Mouse (Mus musculus): ENCODE results near the gene Nanog. TPM values are rescaled to one million over a fixed set of nuclear protein-coding genes. Genes with fewer than 3 reads are reported as not detected.
"Not testable (repeated sequence)": the region's sequence is repeated elsewhere in the genome, so short reads cannot be mapped to it uniquely, and the experiment has no call there.

Gene Nanog
- total RNA-seq (2021) = not detected
- long read RNA-seq, experiment 1 = 0 reads
- long read RNA-seq, experiment 2 = 0 reads

DNA sequence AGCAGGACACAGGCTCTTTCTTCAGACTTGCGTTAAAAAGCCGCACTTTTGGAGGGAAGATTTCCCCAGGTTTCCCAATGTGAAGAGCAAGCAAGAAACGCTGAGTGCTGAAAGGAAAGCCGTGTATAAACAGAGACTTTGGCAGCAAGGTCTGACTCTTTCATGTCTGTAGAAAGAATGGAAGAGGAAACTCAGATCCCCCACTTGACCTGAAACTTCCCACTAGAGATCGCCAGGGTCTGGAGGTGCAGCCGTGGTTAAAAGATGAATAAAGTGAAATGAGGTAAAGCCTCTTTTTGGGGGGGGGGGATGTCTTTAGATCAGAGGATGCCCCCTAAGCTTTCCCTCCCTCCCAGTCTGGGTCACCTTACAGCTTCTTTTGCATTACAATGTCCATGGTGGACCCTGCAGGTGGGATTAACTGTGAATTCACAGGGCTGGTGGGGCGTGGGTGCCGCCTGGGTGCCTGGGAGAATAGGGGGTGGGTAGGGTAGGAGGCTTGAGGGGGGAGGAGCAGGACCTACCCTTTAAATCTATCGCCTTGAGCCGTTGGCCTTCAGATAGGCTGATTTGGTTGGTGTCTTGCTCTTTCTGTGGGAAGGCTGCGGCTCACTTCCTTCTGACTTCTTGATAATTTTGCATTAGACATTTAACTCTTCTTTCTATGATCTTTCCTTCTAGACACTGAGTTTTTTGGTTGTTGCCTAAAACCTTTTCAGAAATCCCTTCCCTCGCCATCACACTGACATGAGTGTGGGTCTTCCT, at the start of gene Nanog:
Gene Nanog, plus strand, starts transcription at position 454 of the 765 bp plus-strand sequence.
- DNase-seq = no peak

DNA sequence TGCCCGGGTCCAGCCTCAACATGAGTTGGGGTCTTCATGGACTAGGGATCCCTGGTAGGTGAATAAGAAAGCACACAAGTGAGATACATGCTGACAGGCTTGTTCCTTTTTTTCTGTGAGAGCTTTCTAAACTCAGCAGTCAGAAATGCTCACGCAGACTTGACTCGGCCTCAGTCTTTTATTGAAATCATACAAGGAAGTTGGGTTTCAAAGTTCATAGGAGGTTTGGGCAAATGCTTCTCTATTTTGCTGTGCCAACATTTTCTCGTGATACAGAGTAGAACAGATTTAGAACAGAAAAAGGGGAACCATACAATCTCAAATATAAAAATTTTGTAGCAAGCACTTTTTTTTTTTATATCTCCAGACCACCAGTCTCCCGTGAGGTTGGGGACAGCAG, 49.7 kb upstream of the Nanog start:
- DNase-seq = no peak

DNA sequence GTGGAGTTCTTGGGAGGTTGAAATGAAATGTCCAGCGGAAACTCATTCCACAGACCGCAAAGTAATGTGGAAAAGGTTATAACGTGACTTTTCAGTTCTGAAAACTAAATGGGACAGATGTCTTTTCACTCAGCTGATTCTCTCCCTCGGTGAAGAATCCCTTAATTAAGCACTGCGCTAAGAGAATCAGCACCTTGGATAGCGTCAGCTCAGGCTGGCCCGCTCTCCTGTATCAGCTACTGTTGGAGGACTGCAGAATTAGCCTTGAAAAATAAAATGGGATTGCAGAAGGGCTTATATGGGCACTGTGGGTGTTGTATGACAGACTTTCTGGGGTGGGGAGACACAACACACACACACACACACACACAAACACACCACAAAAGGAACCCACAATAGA, 47.7 kb upstream of the Nanog start:
- no peak for DNase-seq

DNA sequence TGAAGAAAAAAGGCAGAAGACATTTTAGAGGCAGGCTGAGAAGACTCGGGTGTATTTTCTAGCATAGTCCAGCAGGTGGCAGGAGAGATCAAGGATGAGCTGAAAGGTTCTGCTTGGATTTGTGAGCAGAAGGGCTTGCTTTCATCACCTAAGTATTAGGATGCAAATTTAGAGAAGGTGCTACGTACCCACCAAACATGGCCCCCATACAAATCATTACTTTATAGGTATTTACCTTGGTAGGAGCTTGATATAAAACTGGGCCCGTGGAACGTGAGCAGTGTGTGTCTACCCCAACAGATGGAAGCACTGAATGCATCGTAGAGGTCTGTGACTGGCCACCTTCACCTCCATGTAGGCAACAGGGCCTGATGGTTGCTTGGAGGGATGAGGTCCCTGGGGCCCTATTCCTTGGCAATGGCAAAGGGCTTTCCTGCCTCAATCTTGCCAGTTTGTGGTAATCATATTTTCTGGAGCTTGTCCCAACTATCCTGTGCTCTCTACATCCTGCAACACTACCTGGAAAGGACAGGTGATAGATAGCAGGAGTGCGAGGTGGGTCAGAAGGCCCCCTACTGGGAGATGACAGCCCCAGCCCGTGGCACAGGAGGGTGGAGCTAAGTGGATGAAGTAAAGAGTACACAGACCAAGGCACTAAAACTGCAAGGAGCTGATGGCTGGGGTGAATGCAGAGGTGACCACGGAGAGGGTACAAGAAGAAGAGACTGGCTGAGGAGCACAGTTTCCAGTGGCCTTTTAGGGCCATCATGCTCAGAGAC, 46.5 kb upstream of the Nanog start:
- DNase-seq = no peak

DNA sequence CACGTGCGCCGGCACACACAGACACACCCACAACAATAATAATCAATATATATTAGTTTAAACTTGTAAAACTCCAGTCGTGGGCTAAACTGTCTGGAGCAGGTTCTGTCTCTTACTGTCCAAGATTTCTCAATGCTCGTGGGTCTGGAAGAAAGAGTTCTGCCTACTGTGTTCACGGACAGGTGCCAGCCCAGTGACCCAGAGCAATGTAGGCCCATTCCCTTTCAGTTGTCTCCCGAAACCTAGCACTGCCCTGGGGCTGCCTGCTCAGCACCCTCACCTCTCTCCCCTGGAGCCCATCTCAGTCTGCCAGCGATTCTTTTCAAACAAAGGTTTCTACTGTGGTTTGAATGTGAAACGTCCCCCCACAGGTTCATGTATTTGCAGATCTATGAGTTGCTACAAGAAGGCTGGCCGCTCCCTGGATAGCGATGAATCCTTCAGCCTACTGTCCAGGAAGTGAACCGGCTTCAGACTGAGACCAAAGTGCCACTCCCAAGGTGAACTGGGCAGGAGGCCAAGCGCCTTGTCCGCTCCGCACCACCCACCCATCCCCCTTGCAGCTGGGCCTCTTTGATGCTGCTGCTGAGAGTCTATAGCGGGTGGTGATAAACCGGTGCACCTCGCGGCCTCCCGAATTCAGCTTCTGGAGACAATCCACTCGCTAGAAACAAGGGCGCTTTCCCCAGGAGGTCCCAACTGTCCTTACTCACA, 44.6 kb upstream of the Nanog start:
- DNase-seq = no peak

DNA sequence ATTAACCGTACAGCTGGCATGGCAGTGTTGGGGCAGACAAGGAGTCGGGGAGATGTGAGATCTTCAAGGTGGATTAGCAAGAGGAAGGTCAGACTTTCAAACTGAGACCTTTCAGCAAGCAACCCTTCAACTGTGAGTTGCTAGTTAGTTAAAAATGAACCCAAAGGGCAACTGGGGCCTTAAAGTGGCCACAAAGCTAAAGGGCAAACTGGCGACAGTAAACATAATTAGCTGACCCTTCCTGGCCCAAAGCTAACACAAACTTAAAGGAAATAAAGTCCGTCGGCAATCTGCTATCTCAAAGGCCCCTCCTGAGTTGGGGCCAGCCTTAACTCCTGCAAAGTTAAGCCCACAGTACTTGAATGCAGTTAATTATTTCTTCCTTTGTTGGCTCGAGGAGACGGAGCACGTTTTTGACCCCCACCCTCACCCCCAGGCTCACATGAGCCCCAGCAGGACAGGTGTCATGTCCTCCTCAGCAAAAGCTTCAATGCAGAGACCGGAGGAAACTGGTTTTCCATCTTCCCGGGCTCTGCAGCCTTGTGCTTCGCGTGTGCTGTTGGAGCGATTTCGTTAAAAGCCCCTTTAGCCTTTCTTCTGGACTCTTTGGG, 43.6 kb upstream of the Nanog start:
- DNase-seq = no peak

DNA sequence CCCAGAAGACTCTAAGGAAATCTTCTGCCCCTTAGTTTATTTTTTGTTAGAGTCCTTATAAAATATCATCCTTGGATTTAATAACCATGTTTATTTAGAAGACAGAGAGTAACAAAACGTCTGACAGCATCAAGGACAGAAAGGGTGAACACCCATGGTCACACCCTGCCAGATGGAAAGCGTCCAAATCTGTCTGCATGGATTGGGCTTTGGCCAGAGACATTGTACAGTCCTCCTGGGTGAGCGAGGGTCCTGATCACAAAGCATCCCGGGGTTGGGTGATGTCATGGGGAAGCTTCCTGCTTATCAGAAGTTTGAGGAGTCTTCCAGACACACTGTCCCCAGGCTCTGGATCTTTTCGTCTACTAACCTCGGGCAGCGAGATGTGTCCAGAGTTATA, 41.4 kb upstream of the Nanog start:
- no peak for DNase-seq

DNA sequence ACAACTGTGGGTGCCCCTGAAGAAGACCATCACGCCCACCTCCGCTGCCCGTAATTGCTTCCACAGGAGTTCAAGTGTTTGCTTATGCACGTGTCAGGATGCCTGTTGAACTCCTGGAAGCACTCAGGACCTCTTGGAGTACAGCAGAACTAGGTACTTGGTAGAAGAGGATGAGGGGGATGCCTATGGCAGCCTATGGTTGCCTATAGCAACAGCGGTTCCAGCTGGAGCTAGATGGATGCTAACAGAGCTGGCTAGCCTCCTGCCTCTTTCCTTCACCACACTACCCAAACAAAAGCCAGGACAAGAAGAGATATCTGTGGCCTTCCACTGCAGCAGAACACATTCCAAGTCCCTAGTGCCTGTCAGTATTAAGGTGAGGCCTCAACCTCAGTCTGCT, 39.6 kb upstream of the Nanog start:
- no peak for DNase-seq

DNA sequence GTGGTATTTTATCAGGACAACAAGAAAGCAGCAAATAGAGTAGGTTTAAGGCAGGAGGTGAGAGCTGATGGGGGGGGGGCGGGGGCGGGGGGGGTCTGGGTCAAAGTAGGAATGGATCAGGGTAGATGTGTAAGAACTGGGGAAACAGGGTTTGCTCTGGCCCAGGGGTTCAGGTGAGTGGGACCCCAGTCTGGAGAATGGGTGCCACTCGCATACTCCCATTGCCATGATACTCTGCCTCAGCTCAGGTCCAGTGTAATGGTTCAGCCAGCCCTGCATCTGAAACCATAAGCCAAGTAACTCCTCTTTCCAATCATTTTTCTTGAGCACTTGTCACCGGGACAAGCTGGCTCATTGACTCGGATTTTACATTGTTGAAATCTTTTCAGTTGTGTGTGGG, 38.5 kb upstream of the Nanog start:
- no peak for DNase-seq

DNA sequence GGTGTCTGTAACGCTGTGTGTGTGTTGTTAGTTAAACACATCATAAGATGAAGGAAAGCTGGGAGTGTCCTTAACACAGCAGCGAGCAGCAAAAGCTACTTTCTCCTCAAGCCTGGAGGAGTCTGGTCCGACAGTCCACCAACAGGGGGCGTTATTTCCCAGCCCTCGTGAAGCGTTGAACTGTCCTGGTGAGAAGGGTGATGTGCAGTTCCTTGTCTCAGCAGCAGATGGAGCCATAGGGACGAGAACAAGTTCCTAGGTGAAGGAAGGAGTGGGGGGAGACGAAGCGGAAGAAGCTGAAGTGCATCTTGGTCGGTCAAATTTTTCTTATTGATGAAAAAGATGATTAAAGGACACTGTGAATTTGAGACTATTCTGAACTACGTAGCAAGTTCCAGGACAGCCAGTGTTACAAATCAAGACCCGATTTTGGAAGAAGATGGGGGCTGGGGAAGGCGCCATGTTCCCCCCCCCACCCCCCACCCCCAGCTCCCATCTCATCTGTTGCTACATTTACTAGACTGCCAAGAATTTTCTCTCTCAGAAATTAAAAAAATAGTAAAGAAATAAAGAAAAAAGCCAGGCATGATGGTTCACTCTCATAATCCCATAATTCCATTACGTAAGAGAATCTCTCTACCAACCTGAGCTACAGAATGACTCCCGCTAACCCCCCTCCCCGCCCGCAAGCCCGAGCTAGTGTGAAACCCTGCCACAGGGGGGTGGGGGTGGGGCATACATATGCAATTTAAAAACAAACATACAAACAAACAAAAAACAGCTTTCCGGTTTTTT, 37.7 kb upstream of the Nanog start:
- DNase-seq = peak; percentile 75

DNA sequence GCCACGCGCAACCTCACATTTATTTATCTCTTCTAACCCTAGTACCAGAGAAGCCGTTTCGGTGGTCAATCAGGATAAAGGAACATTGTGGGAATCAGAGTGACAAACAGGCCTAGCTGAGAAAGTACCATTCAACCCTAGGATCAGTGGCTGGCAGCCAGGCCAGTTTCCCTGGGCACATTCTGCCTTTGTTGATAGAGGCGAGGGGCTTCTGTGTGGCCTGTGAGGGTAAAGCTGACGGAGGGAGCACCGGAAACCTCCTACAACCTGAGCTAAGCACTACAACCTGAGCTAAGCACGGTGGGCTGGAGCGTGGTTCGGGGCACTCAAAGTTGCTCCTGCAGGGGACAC, 37.1 kb upstream of the Nanog start:
- no peak for DNase-seq

DNA sequence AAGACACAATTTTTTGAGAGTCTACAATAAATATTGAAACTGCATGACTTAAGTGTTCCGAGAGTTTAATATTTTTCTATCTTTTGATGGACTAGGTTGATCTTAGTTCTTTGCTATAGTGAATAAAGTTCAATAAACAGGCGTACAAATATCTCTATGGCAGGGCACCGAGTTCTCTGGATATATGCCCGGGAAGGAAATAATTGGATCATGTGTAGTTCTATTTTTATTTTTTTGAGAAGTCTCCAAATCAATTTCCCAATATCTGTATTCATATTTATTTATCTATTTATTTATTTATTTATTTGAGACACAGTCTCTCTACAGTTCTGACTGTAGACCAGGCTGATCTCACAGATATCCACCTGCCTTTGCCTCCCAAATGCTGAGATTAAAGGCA, 36.4 kb upstream of the Nanog start:
- DNase-seq = no peak

DNA sequence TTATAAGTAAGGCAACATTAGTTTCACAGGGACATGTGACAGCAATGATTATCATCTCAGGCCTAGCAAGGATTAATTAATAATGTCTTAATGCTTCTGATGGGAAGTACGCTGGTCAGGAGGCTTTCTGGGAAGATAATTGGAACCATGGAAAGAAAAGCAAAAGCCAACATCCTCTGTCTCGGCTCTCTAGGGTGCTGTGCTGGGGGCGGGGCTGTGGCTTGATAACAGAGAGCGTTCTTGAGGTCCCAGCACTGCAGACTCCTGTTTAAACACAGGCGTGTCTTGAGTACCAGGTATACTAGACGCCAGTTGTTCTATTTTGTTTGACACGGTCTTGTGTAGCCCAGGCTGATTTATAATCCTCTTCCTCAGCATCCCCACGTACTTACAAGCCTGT, 34.5 kb upstream of the Nanog start:
- no peak for DNase-seq

DNA sequence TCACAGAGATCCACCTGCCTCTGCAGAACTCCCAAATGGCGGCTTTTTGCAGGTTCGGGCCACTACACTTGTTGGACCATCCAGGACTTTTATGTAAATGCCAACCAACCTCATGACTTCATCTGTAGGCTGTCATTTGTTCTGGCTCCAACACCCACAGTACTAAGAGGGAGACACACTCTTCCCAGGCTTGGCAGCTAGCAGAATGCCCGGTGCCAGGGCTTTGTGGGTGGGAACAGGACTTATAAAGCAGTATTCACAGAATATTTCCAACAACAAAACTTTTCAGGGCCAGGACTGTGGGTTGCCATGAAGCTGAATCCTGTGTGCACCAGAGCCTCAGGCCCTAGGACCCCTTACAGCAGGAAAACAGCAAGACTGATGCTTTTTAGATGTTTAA, 24.6 kb upstream of the Nanog start:
- no peak for DNase-seq

DNA sequence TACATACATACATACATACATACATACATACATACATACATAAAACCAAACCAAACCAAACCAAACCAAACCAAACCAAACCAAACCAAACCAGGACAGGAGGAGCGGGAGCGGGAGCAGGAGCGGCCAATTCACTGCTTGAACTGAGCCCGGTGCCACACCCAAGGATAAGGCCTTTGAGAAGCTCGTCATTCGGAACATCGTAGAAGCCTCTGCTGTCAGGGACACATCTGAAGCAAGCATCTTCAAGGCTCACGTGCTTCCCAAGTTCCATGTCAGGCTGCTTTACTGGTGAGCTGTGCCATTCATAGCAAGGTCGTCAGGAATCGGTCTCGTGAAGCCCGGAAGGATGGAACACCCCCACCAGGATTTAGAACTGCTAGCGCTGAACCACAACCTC, 20.6 kb upstream of the Nanog start:
- no peak for DNase-seq

DNA sequence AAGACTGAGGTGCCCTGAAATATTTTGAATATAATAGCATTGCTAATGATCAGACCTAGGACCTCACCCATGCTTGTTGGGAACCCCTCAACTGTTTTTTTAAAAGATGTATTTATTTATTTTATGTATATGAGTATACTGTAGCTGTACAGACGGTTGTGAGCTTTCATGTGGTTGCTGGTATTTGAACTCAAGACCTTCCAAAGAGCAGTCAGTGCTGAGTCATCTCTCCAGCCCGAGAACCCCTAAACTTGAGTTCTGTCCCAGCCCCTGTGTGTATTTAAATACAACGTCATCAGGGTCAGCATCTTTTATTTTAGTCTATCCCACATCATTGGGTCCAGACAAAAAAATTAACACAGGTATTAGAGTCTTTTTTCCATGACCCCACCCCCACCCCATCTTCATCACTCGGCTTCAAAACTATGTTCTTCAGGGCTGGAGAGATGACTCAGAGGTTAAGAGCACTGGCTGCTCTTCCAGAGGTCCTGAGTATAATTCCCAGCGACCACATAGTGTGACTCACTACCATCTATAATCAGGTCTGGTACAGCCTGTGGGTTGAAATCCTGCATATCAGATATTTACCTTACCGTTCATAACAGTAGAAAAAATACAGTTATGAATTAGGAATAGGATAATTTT, 17.8 kb upstream of the Nanog start:
- no peak for DNase-seq

DNA sequence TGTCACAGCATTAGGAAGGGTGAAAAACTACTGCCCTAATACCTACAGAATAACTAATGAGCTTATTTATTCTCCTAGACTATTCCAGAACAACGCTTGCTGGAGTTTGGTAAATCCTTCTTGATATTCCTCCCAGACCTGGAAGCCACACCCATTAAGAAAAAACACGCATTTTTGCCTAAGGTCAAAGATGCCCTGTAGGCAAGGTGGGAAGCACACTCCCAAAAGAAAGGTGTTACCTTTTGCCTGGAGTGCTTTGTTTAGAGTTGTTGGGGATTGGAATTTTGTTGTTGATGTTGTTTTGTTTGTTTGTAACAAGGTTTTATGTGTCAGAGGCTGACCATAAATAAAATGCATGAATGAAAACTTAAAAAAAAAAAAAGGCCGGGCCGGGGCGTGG, 17.2 kb upstream of the Nanog start:
- DNase-seq = no peak

DNA sequence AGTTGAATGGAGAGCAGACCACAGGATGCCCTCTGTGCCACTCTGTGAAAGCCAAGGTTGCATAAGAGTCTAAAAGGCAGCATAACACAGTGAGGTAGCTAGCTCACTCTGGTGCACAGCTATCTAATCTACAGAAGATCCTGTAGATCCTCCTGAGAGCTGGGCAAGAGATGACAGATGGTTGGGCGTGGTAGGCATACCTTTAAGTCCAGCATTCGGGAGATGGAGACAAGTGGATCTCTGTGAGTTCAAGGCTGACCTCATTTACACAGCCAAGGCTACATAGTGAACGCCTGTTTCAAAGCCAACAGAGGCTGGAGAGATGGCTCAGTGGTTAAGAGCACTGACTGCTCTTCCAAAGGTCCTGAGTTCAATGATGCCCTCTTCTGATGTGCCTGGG, 11.9 kb upstream of the Nanog start:
- DNase-seq = no peak

DNA sequence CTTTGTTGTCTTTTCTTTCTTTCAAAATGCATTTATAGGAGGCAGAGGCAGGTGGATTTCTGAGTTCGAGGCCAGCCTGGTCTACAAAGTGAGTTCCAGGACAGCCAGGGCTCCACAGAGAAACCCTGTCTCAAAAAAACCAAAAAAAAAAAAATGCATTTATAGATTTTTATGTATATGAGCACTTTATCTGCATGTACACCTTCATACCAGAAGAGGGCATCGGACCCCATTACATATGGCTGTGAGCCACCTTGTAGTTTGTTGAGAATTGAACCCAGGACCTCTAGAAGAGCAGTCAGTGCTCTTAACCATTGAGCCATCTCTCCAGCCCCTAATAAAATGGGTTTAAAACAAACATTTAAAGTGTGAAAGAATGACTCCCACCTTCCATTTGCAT, 7.7 kb upstream of the Nanog start:
- not testable (repeated sequence) for DNase-seq

DNA sequence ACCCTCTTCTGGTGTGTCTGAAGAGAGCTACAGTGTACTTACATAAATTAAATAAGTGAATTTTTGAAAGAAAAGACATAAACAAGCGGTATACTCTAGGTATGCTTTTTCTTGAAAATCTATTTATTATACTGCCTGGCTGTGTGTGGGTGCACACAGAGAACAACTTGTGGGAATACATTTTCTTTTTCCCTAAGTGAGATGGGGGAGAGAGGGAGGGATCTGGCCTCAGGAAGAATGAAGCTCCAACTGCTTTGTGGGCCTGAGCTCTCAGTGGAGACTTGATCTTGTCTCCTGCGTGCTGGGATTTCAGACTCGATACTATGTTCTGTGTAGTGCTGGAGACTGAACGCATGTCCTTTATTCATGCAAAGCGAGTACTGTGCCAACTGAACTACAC, 5.5 kb upstream of the Nanog start:
- DNase-seq = no peak

DNA sequence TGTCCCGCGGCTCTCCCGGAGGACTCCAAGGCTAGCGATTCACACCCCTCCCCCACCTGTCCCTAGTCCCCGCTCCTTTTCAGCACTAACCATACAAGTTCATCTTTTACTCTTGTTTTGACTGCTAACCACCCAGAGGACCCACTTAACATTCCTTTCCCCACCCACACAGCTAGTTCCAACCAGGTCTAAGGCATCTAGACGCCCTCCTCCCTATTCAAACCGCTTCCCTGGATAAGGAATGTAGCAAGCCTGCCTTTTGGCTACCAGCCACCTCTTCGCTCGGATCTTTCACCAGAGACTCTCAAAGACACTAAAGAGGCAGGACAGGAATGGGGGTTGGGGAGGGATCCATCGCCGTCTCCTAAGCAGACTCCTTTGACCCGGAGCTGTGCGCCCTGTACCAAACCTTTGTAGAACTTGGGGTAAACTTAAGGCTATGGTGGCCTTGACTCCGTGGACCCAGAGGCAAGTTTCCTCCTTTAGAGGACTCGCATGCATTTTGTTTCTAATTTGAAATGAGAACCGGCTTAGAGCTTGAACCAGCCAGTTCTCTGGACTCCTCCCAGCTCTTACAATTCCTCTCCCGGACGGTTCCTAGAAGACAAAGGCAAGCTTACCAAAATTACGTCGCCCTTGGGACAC, 4.7 kb upstream of the Nanog start:
- DNase-seq = no peak

All from gastrocnemius, postnatal 25 days (tissue).